Mouse (Mus musculus): ENCODE measurements at regions not wholly inside any gene's neighbourhood (a gene's known extent, or its start where the extent isn't known, plus 50 kb on each side); places are given as distances from the start of the nearest gene placed in this dataset.

- H3K4me2 ChIP-seq (replicated peaks; ENCODE audit: low read depth), result no peak overlapping the region
- no peak overlapping the region for H3K27ac ChIP-seq (replicated peaks)
- TF ChIP-seq CTCF (IDR thresholded peaks at IDR 0.05; ENCODE audit: low read depth) (no peak), EP300 (optimal IDR thresholded peaks at IDR 0.05) (no peak)
- no peaks in the 10 kb centered on the region for H3K36me3 ChIP-seq (ENCODE audit: control insufficient read depth, insufficient read depth, low read length)
- no peak overlapping the region for H3K9ac ChIP-seq (ENCODE audit: low read length)
- ATAC-seq (ENCODE audit: low FRiP score, low TSS enrichment) (no peak), DNase-seq (ENCODE audit: low spot score) (no peak)
- no peaks in the 10 kb centered on the region for H3K4me1 ChIP-seq (replicated peaks; ENCODE audit: control insufficient read depth, insufficient read depth)
- WGBS, result 94% methylated on average over 4 of the region's 4 CpGs
- no peaks in the 10 kb centered on the region for H3K9me3 ChIP-seq (ENCODE audit: control insufficient read depth, low read length)
- no peaks in the 10 kb centered on the region for H3K27me3 ChIP-seq (ENCODE audit: control insufficient read depth, insufficient read depth, low read length)
- no peak overlapping the region for H3K4me3 ChIP-seq (ENCODE audit: low read depth, low read length)
These were observed 57.7 kb upstream of the Rgma start for GRCm38 (mm10) chr7:73317574-73317973.

GRCm38 (mm10) chr7:73319004-73319403, 56.3 kb upstream of the Rgma start:
- Histone ChIP-seq H3K9ac (ENCODE audit: low read length) (no peak overlapping the region), H3K27ac (replicated peaks) (no peak overlapping the region), H3K4me1 (replicated peaks; ENCODE audit: control insufficient read depth, insufficient read depth) (no peaks in the 10 kb centered on the region), H3K36me3 (ENCODE audit: control insufficient read depth, insufficient read depth, low read length) (no peaks in the 10 kb centered on the region), H3K9me3 (ENCODE audit: control insufficient read depth, low read length) (no peaks in the 10 kb centered on the region), H3K27me3 (ENCODE audit: control insufficient read depth, insufficient read depth, low read length) (no peaks in the 10 kb centered on the region), H3K4me2 (replicated peaks; ENCODE audit: low read depth) (no peak overlapping the region), H3K4me3 (ENCODE audit: low read depth, low read length) (no peak overlapping the region)
- TF ChIP-seq CTCF (IDR thresholded peaks at IDR 0.05; ENCODE audit: low read depth), result no peak
- no peak for TF ChIP-seq EP300 (optimal IDR thresholded peaks at IDR 0.05)
- DNase-seq (ENCODE audit: low spot score) (no peak), ATAC-seq (ENCODE audit: low FRiP score, low TSS enrichment) (no peak)
- WGBS, result 87% methylated on average over 6 of the region's 6 CpGs

GRCm38 (mm10) chr7:73319994-73320393, 55.3 kb upstream of the Rgma start:
- no peak overlapping the region for H3K9ac ChIP-seq (ENCODE audit: low read length)
- ATAC-seq (ENCODE audit: low FRiP score, low TSS enrichment) (no peak), DNase-seq (ENCODE audit: low spot score) (no peak)
- no peak overlapping the region for H3K4me2 ChIP-seq (replicated peaks; ENCODE audit: low read depth)
- TF ChIP-seq EP300 (optimal IDR thresholded peaks at IDR 0.05) (no peak), CTCF (IDR thresholded peaks at IDR 0.05; ENCODE audit: low read depth) (no peak)
- no peaks in the 10 kb centered on the region for H3K4me1 ChIP-seq (replicated peaks; ENCODE audit: control insufficient read depth, insufficient read depth)
- no peaks in the 10 kb centered on the region for H3K36me3 ChIP-seq (ENCODE audit: control insufficient read depth, insufficient read depth, low read length)
- H3K27me3 ChIP-seq (ENCODE audit: control insufficient read depth, insufficient read depth, low read length), result no peaks in the 10 kb centered on the region
- H3K9me3 ChIP-seq (ENCODE audit: control insufficient read depth, low read length), result no peaks in the 10 kb centered on the region
- no peak overlapping the region for H3K4me3 ChIP-seq (ENCODE audit: low read depth, low read length)
- H3K27ac ChIP-seq (replicated peaks), result no peak overlapping the region
- 79% methylated on average over 7 of the region's 7 CpGs for WGBS

DNA sequence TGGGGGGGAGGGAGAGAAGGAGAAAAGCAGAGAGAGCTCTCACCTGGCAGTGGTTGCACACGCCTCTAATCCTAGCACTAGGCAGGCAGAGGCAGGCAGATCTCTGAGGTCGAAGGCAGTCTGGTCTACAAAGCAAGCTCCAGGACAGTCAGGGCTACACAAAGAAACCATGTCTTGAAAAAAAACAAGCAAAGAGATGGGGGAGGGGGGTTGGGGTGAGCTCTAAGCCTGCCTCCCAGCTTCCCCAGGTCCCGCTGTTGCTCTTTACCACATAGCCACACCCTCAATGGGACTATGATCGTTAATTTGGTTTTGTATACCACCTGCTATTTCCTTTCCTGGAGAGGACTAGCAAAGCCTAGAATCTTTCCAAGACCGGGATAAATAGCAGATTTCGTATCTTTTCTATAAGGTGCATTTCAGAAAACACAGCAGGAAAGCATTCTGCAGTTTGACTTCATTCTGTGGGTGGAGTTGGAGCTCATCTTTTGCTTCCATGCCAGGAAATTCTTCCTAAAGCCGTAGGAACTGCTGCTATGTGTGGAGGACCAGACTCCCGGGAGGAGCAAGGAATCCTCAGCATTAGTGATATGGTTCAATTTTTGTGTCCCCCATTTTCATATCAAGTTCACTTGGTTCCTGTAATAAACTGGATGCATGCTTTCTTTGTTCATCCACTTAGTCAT, 52.7 kb upstream of the Rgma start:
- DNase-seq (ENCODE audit: low spot score) (no peak), ATAC-seq (ENCODE audit: low FRiP score, low TSS enrichment) (no peak)
- no peak overlapping the region for H3K9ac ChIP-seq (ENCODE audit: low read length)
- no peaks in the 10 kb centered on the region for H3K36me3 ChIP-seq (ENCODE audit: control insufficient read depth, insufficient read depth, low read length)
- no peak overlapping the region for H3K4me2 ChIP-seq (replicated peaks; ENCODE audit: low read depth)
- H3K4me1 ChIP-seq (replicated peaks; ENCODE audit: control insufficient read depth, insufficient read depth), result 0 out of 2 replicates have a peak, but pooled peaks cover 3% of the 10 kb centered on the region
- TF ChIP-seq CTCF (IDR thresholded peaks at IDR 0.05; ENCODE audit: low read depth), result no peak
- no peak for TF ChIP-seq EP300 (optimal IDR thresholded peaks at IDR 0.05)
- no peaks in the 10 kb centered on the region for H3K27me3 ChIP-seq (ENCODE audit: control insufficient read depth, insufficient read depth, low read length)
- no peak overlapping the region for H3K4me3 ChIP-seq (ENCODE audit: low read depth, low read length)
- H3K27ac ChIP-seq (replicated peaks), result no peak overlapping the region
- no peaks in the 10 kb centered on the region for H3K9me3 ChIP-seq (ENCODE audit: control insufficient read depth, low read length)
- WGBS, result 74% methylated on average over 8 of the region's 8 CpGs

- H3K4me3 ChIP-seq (ENCODE audit: low read depth, low read length), result no peak overlapping the region
- no peak overlapping the region for H3K27ac ChIP-seq (replicated peaks)
- TF ChIP-seq CTCF (IDR thresholded peaks at IDR 0.05; ENCODE audit: low read depth), result no peak
- TF ChIP-seq EP300 (optimal IDR thresholded peaks at IDR 0.05), result no peak
- H3K9ac ChIP-seq (ENCODE audit: low read length), result no peak overlapping the region
- peaks cover 7% of the 10 kb centered on the region; the same call in 1 of the 2 replicates for H3K4me1 ChIP-seq (replicated peaks; ENCODE audit: control insufficient read depth, insufficient read depth)
- H3K36me3 ChIP-seq (ENCODE audit: control insufficient read depth, insufficient read depth, low read length), result no peaks in the 10 kb centered on the region
- peak overlapping the region; percentile 24 for H3K4me2 ChIP-seq (replicated peaks; ENCODE audit: low read depth)
- ATAC-seq (ENCODE audit: low FRiP score, low TSS enrichment) (0 out of 2 replicates have a peak, but pooled peaks have one; percentile 16), DNase-seq (ENCODE audit: low spot score) (no peak)
- no peaks in the 10 kb centered on the region for H3K27me3 ChIP-seq (ENCODE audit: control insufficient read depth, insufficient read depth, low read length)
- 36% methylated on average over 12 of the region's 12 CpGs for WGBS
- H3K9me3 ChIP-seq (ENCODE audit: control insufficient read depth, low read length), result no peaks in the 10 kb centered on the region
These were observed 51.8 kb upstream of the Rgma start for GRCm38 (mm10) chr7:73323556-73323955.

DNA sequence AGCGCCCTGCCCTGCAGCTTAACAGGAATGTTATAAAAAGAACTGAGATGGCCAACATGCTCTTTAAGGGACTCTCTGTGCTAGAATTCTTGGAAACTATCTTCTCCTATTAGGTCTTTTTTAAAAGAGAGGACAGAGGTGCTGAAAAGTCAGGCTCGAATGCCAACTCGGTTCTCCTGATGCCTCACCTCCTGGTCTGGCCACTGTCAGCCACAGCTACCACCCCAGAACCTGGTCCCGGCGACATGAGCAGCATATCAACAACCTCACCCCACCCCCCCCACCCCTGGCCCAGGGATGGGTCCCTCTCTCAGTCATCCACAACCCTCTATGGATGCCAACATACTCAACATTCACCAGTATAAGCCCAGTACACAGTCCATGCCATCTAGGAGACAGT, 49.8 kb upstream of the Rgma start:
- Histone ChIP-seq H3K36me3 (ENCODE audit: control insufficient read depth, insufficient read depth, low read length) (no peaks in the 10 kb centered on the region), H3K4me3 (ENCODE audit: low read depth, low read length) (no peak overlapping the region), H3K4me1 (replicated peaks; ENCODE audit: control insufficient read depth, insufficient read depth) (peaks cover 10% of the 10 kb centered on the region; the same call in 1 of the 2 replicates), H3K27ac (replicated peaks) (no peak overlapping the region), H3K9me3 (ENCODE audit: control insufficient read depth, low read length) (no peaks in the 10 kb centered on the region), H3K4me2 (replicated peaks; ENCODE audit: low read depth) (no peak overlapping the region), H3K9ac (ENCODE audit: low read length) (no peak overlapping the region), H3K27me3 (ENCODE audit: control insufficient read depth, insufficient read depth, low read length) (no peaks in the 10 kb centered on the region)
- ATAC-seq (ENCODE audit: low FRiP score, low TSS enrichment), result no peak
- no peak for DNase-seq (ENCODE audit: low spot score)
- TF ChIP-seq CTCF (IDR thresholded peaks at IDR 0.05; ENCODE audit: low read depth) (no peak), EP300 (optimal IDR thresholded peaks at IDR 0.05) (no peak)
- WGBS, result 92% methylated on average over 5 of the region's 5 CpGs
